ENCODE assay signal across 8 mouse cellular contexts in the genomic region with DNA sequence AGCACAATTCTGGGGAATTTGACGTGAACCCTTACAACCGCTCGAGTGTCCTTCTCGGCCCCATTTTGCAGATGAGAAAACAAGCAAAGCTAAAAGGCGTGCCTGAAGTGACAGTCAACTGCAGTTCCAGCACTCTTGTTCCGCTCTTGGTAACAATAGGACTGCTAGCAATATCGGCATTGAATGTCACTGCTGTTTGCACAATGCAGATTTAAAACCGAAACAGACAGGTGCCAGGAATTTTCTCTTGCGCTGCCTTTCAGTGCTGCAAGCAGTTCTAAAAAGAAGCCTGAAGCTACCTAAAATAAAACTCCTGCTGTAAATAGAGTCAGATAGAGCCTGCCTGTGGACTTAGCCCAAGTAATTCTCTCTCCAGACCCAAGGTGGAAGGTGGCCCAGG. TPM values are rescaled to one million over a fixed set of nuclear protein-coding genes. Genes with fewer than 3 reads are reported as not detected.
DNase-seq lines count a peak whose midpoint lies in the region; ATAC-seq lines count a peak whose summit lies in the region.

No protein-coding gene starts in this region.

- H3K4me3 ChIP-seq in forebrain, embryonic 15.5 days = no peak overlapping the region
- H3K4me3 ChIP-seq in forebrain, embryonic 10.5 days = no peak overlapping the region
- H3K4me3 ChIP-seq in limb, embryonic 13.5 days = no peak overlapping the region
- no peak overlapping the region for H3K4me3 ChIP-seq in limb, embryonic 10.5 days
- no peak overlapping the region for H3K4me3 ChIP-seq in intestine, embryonic 14.5 days (ENCODE audit: low read depth, low read length)
- peak overlapping the region; percentile 6; the same call in 1 of the 2 replicates for H3K4me3 ChIP-seq in neural tube, embryonic 14.5 days (ENCODE audit: low read depth, low read length)

- H3K4me1 ChIP-seq in forebrain, embryonic 15.5 days = peaks cover 60% of the 10 kb centered on the region
- peaks cover 83% of the 10 kb centered on the region for H3K4me1 ChIP-seq in forebrain, embryonic 10.5 days
- H3K4me1 ChIP-seq in limb, embryonic 13.5 days = peaks cover 52% of the 10 kb centered on the region
- peaks cover 56% of the 10 kb centered on the region for H3K4me1 ChIP-seq in limb, embryonic 10.5 days
- peaks cover 66% of the 10 kb centered on the region for H3K4me1 ChIP-seq in intestine, embryonic 14.5 days (replicated peaks; ENCODE audit: control insufficient read depth, insufficient read depth, low read length)
- peaks cover 30% of the 10 kb centered on the region for H3K4me1 ChIP-seq in neural tube, embryonic 14.5 days (ENCODE audit: control insufficient read depth, insufficient read depth, low read length)

- H3K9me3 ChIP-seq in forebrain, embryonic 15.5 days = no peaks in the 10 kb centered on the region
- no peaks in the 10 kb centered on the region for H3K9me3 ChIP-seq in forebrain, embryonic 10.5 days
- H3K9me3 ChIP-seq in limb, embryonic 13.5 days = no peaks in the 10 kb centered on the region
- H3K9me3 ChIP-seq in limb, embryonic 10.5 days (replicated peaks) = no peaks in the 10 kb centered on the region
- H3K9me3 ChIP-seq in intestine, embryonic 14.5 days (ENCODE audit: control insufficient read depth, low read length) = no peaks in the 10 kb centered on the region
- H3K9me3 ChIP-seq in neural tube, embryonic 14.5 days (ENCODE audit: control insufficient read depth, low read length) = no peaks in the 10 kb centered on the region

- no peaks in the 10 kb centered on the region for H3K27me3 ChIP-seq in forebrain, embryonic 15.5 days
- H3K27me3 ChIP-seq in forebrain, embryonic 10.5 days (ENCODE audit: poor library complexity, severe bottlenecking) = 0 out of 2 replicates have a peak, but pooled peaks cover 4% of the 10 kb centered on the region
- peaks cover 12% of the 10 kb centered on the region; the same call in 1 of the 2 replicates for H3K27me3 ChIP-seq in limb, embryonic 13.5 days
- peaks cover 10% of the 10 kb centered on the region; the same call in 1 of the 2 replicates for H3K27me3 ChIP-seq in limb, embryonic 10.5 days (ENCODE audit: low read depth, poor library complexity, severe bottlenecking)
- H3K27me3 ChIP-seq in intestine, embryonic 14.5 days (replicated peaks; ENCODE audit: control insufficient read depth, insufficient read depth, low read length) = no peaks in the 10 kb centered on the region
- no peaks in the 10 kb centered on the region for H3K27me3 ChIP-seq in neural tube, embryonic 14.5 days (ENCODE audit: control insufficient read depth, insufficient read depth, low read length)

- WGBS in forebrain, embryonic 15.5 days = 87% methylated on average over 9 of the region's 9 CpGs
- WGBS in forebrain, embryonic 10.5 days = 90% methylated on average over 9 of the region's 9 CpGs
- WGBS in limb, embryonic 13.5 days = 85% methylated on average over 9 of the region's 9 CpGs
- 92% methylated on average over 9 of the region's 9 CpGs for WGBS in limb, embryonic 10.5 days
- WGBS in intestine, embryonic 14.5 days = 77% methylated on average over 9 of the region's 9 CpGs
- 54% methylated on average over 9 of the region's 9 CpGs for WGBS in neural tube, embryonic 14.5 days

- no peak for DNase-seq in forebrain, embryonic 10.5 days (ENCODE audit: extremely low spot score, low spot score)
- no peak for DNase-seq in limb, embryonic 10.5 days (ENCODE audit: low spot score)
- DNase-seq in intestine, embryonic 14.5 days (ENCODE audit: low spot score) = no peak
- DNase-seq in cerebellum, adult 8-10 months = no peak
- DNase-seq in left cerebral cortex, adult 9 months (ENCODE audit: low spot score in 2 of 2) = no peak

- ATAC-seq in forebrain, embryonic 15.5 days (replicated peaks) = no peak
- no peak for ATAC-seq in limb, embryonic 13.5 days (ENCODE audit: low FRiP score, low read depth)
- ATAC-seq in intestine, embryonic 14.5 days (replicated peaks; ENCODE audit: low FRiP score, low TSS enrichment, low read depth) = no peak
- ATAC-seq in neural tube, embryonic 14.5 days (ENCODE audit: low read depth) = no peak

- no peaks in the 10 kb centered on the region for H3K36me3 ChIP-seq in forebrain, embryonic 15.5 days
- H3K36me3 ChIP-seq in forebrain, embryonic 10.5 days (replicated peaks) = no peaks in the 10 kb centered on the region
- no peaks in the 10 kb centered on the region for H3K36me3 ChIP-seq in limb, embryonic 13.5 days
- no peaks in the 10 kb centered on the region for H3K36me3 ChIP-seq in limb, embryonic 10.5 days
- no peaks in the 10 kb centered on the region; the same call in 1 of the 2 replicates for H3K36me3 ChIP-seq in intestine, embryonic 14.5 days (ENCODE audit: control insufficient read depth, insufficient read depth, low read length)
- no peaks in the 10 kb centered on the region for H3K36me3 ChIP-seq in neural tube, embryonic 14.5 days (ENCODE audit: control insufficient read depth, insufficient read depth, low read length)

- H3K9ac ChIP-seq in forebrain, embryonic 15.5 days (replicated peaks) = 0 out of 2 replicates have a peak overlapping the region, but pooled peaks have one; percentile 4
- H3K9ac ChIP-seq in limb, embryonic 13.5 days = no peak overlapping the region
- H3K9ac ChIP-seq in intestine, embryonic 14.5 days (ENCODE audit: low read length) = no peak overlapping the region
- no peak overlapping the region for H3K9ac ChIP-seq in neural tube, embryonic 14.5 days (replicated peaks; ENCODE audit: low read depth, low read length)

- peak overlapping the region; percentile 8; the same call in 1 of the 2 replicates for H3K4me2 ChIP-seq in forebrain, embryonic 15.5 days (replicated peaks)
- peak overlapping the region; percentile 30; the same call in 1 of the 2 replicates for H3K4me2 ChIP-seq in limb, embryonic 13.5 days (replicated peaks)
- peak overlapping the region; percentile 21 for H3K4me2 ChIP-seq in intestine, embryonic 14.5 days (ENCODE audit: low read length)
- peak overlapping the region; percentile 38 for H3K4me2 ChIP-seq in neural tube, embryonic 14.5 days (ENCODE audit: low read depth, low read length)

- H3K27ac ChIP-seq in forebrain, embryonic 15.5 days (replicated peaks) = no peak overlapping the region
- H3K27ac ChIP-seq in forebrain, embryonic 10.5 days = no peak overlapping the region
- no peak overlapping the region for H3K27ac ChIP-seq in limb, embryonic 13.5 days
- no peak overlapping the region for H3K27ac ChIP-seq in limb, embryonic 10.5 days
- no peak overlapping the region for H3K27ac ChIP-seq in intestine, embryonic 14.5 days (ENCODE audit: low read depth)
- no peak overlapping the region for H3K27ac ChIP-seq in neural tube, embryonic 14.5 days (ENCODE audit: low read depth, low read length)

RNA-seq across cellular contexts. Expression of a gene that starts 4.3 kb away (rescaled TPM):
- polyA plus RNA-seq in forebrain, embryonic 15.5 days (2015; fragmentation: Nextera tagmentation; extraction: Ambion mirVana) = 39.3 and 40.3 TPM in 2 replicates
- polyA plus RNA-seq in forebrain, embryonic 10.5 days (2016; fragmentation: Nextera tagmentation; extraction: Ambion mirVana) = 11.5 and 12.5 TPM in 2 replicates
- 44.4 TPM in 2 replicates for polyA plus RNA-seq in limb, embryonic 13.5 days (2015; fragmentation: Nextera tagmentation; extraction: Ambion mirVana)
- 9.8 and 13.9 TPM in 2 replicates for polyA plus RNA-seq in limb, embryonic 10.5 days (2016; fragmentation: Nextera tagmentation; extraction: Ambion mirVana)
- polyA plus RNA-seq in intestine, embryonic 14.5 days (2014; fragmentation: Nextera tagmentation; extraction: Ambion mirVana) = 52.6 and 57.4 TPM in 2 replicates
- polyA plus RNA-seq in neural tube, embryonic 14.5 days (2014; fragmentation: Nextera tagmentation; extraction: Ambion mirVana) = 114 and 136 TPM in 2 replicates
